Mouse (Mus musculus): ENCODE data around the gene Kif1b.
A peak's percentile ranks its signal among the peaks of the same experiment; 100 is the strongest.

GRCm38 (mm10) chr4:149144459-149144858 is 163.0 kb downstream of the Kif1b start:
- TF ChIP-seq CTCF (IDR thresholded peaks at IDR 0.05) = peak; percentile 98
- no peak for TF ChIP-seq EP300 (IDR thresholded peaks at IDR 0.05)
